Mouse (Mus musculus) E14TG2a.4 (cell line): ENCODE measurements at regions not wholly inside any gene's neighbourhood (a gene's known extent, or its start where the extent isn't known, plus 50 kb on each side); places are given as distances from the start of the nearest gene placed in this dataset.

Experiments
- CTCF ChIP-seq: conservative IDR thresholded peaks from 2 replicates; pipeline ENCODE4 v1.5.1; 2014; ENCODE audit warnings: low read length
- POU5F1 ChIP-seq: IDR thresholded peaks from 2 replicates; pipeline ENCODE4 v1.6.1; 2014; ENCODE audit warnings: low read length, borderline replicate concordance

DNA sequence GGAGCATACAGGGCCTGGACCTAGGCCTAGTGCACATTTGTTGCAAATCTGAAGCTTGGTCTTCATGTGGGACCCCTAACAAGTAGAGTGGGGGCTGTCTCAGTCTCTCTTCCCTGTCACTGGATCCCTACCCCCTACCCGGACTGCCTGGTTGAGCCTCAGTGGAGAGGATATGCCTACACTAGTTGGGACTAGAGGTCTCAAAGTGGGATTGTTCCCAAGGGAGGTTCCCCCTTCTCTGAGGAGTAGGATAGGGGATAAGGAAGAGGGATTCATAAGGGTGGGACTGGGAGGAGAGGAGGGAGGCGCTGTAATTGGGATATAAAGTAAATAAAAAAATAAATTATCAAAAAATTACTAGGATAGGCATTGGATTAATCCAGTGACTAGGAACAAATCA, 464.0 kb upstream of the Map3k7 start:
- TF ChIP-seq POU5F1 (no peak), CTCF (no peak)
